Mouse (Mus musculus) E14TG2a.4 (cell line): ENCODE data around the gene Espn.

Experiments used
- CTCF ChIP-seq: conservative IDR thresholded peaks from 2 replicates; pipeline ENCODE4 v1.5.1; 2014; ENCODE audit warnings: low read length
- NANOG ChIP-seq: IDR thresholded peaks from 2 replicates; pipeline ENCODE4 v1.6.1; 2014; ENCODE audit warnings: borderline replicate concordance, low read length, mixed read lengths

GRCm38 (mm10) chr4:152192569-152192968 is 40.4 kb upstream of the Espn start:
- TF ChIP-seq CTCF (no peak), NANOG (no peak)
